Mouse (Mus musculus): ENCODE measurements around the gene Lrrc8b.

The Lrrc8b gene

GRCm38 (mm10) chr5:105418851-105419250 lies 3.3 kb downstream of the Lrrc8b start:
- DNase-seq (ENCODE audit: low spot score) = no peak

GRCm38 (mm10) chr5:105425587-105425986 lies 10.0 kb downstream of the Lrrc8b start:
- no peak for DNase-seq (ENCODE audit: low spot score)

GRCm38 (mm10) chr5:105427326-105427725 lies 11.8 kb downstream of the Lrrc8b start:
- DNase-seq (ENCODE audit: low spot score) = no peak

GRCm38 (mm10) chr5:105428265-105428974 lies 12.8 kb downstream of the Lrrc8b start:
- no peak for DNase-seq (ENCODE audit: low spot score)

- no peak for DNase-seq (ENCODE audit: low spot score)
Measured at GRCm38 (mm10) chr5:105430148-105430547, 14.6 kb downstream of the Lrrc8b start.

GRCm38 (mm10) chr5:105439608-105440007 lies 24.0 kb downstream of the Lrrc8b start:
- no peak for DNase-seq (ENCODE audit: low spot score)

GRCm38 (mm10) chr5:105440992-105441535 lies 25.5 kb downstream of the Lrrc8b start:
- no peak for DNase-seq (ENCODE audit: low spot score)

GRCm38 (mm10) chr5:105442212-105443000 lies 26.8 kb downstream of the Lrrc8b start:
- no peak for DNase-seq (ENCODE audit: low spot score)

GRCm38 (mm10) chr5:105443057-105443815 lies 27.7 kb downstream of the Lrrc8b start:
- DNase-seq (ENCODE audit: low spot score) = no peak

- DNase-seq (ENCODE audit: low spot score) = no peak
Measured at GRCm38 (mm10) chr5:105445686-105446085, 30.1 kb downstream of the Lrrc8b start.

GRCm38 (mm10) chr5:105454105-105454504 lies 38.5 kb downstream of the Lrrc8b start:
- DNase-seq (ENCODE audit: low spot score) = no peak

- no peak for DNase-seq (ENCODE audit: low spot score)
Measured at GRCm38 (mm10) chr5:105459077-105459476, 43.5 kb downstream of the Lrrc8b start.

- DNase-seq (ENCODE audit: low spot score) = no peak
Measured at GRCm38 (mm10) chr5:105460551-105460950, 45.0 kb downstream of the Lrrc8b start.

GRCm38 (mm10) chr5:105461076-105461475 lies 45.5 kb downstream of the Lrrc8b start:
- no peak for DNase-seq (ENCODE audit: low spot score)

- no peak for DNase-seq (ENCODE audit: low spot score)
Measured at GRCm38 (mm10) chr5:105464671-105465070, 49.1 kb downstream of the Lrrc8b start.

- no peak for DNase-seq (ENCODE audit: low spot score)
Measured at GRCm38 (mm10) chr5:105465550-105465949, 50.0 kb downstream of the Lrrc8b start.

- no peak for DNase-seq (ENCODE audit: low spot score)
Measured at GRCm38 (mm10) chr5:105466471-105466902, 50.9 kb downstream of the Lrrc8b start.

- DNase-seq (ENCODE audit: low spot score) = no peak
Measured at GRCm38 (mm10) chr5:105467271-105467670, 51.7 kb downstream of the Lrrc8b start.

- no peak for DNase-seq (ENCODE audit: low spot score)
Measured at GRCm38 (mm10) chr5:105472983-105473705, 57.6 kb downstream of the Lrrc8b start.

GRCm38 (mm10) chr5:105477527-105477926 lies 62.0 kb downstream of the Lrrc8b start:
- DNase-seq (ENCODE audit: low spot score) = no peak

GRCm38 (mm10) chr5:105479673-105480072 lies 64.1 kb downstream of the Lrrc8b start:
- no peak for DNase-seq (ENCODE audit: low spot score)

- DNase-seq (ENCODE audit: low spot score) = no peak
Measured at GRCm38 (mm10) chr5:105480561-105480960, 65.0 kb downstream of the Lrrc8b start.

Data from ovary, postnatal 14 days (tissue).